Mouse (Mus musculus): Measurements from ENCODE around the gene Trpc7. TPM values are rescaled to one million over a fixed set of nuclear protein-coding genes. Genes with fewer than 3 reads are reported as not detected.

Gene Trpc7
- polyA plus RNA-seq, 1 experiment from 2014 or later = not detected

DNA sequence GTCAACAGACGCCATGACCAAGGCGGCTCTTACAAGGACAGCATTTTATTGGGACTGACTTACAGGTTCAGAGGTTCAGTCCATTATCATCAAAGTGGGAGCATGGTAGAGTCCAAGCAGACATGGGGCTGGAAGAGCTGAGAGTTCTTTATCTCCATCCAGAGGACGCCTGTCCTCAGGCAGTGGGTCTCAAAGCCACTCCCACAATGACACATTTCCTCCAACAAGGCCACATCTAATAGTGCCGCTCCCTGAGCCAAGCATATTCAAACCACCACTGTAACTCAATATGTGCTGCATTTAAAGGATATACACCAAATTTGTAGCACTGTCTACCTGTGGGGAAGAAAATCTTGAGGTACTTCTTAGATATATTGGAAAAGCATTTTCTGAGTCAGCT, 161.2 kb downstream of the Trpc7 start:
- Histone ChIP-seq H3K4me1 (ENCODE audit: control insufficient read depth, insufficient read depth, low read length) (no peaks in the 10 kb centered on the region), H3K4me3 (ENCODE audit: low read depth, low read length) (no peak overlapping the region), H3K27ac (ENCODE audit: low read depth, low read length) (no peak overlapping the region), H3K36me3 (ENCODE audit: control insufficient read depth, insufficient read depth, low read length) (peaks cover 15% of the 10 kb centered on the region), H3K9me3 (ENCODE audit: control insufficient read depth, low read length) (no peaks in the 10 kb centered on the region), H3K4me2 (ENCODE audit: low read depth) (no peak overlapping the region), H3K9ac (ENCODE audit: low read length) (no peak overlapping the region), H3K27me3 (ENCODE audit: control insufficient read depth, insufficient read depth, low read length) (no peaks in the 10 kb centered on the region)
- no peak for DNase-seq (ENCODE audit: low spot score)
- WGBS = 89% methylated on average over 4 of the region's 4 CpGs
- no peak for ATAC-seq (ENCODE audit: insufficient read depth, low FRiP score, low TSS enrichment)

DNA sequence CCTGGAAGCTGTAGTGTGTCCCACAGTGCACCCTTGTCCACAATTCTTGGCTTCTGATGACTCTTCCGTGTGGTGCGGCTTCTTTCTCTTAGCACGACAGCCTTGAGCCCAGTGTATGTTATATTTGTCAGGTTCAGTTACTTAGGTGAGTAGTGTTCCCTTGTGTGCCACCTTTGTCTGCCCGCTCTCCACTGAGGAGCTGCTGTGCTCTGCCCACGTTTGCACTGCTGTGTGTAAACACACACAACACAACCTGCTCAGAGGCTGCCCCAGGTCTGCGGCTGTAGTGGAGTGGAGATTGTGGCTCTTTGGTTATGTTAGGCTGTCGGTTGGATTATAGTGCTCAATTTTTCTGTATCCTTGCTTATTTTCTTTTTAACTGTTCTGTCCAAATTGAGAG, 166.7 kb downstream of the Trpc7 start:
- H3K4me2 ChIP-seq (ENCODE audit: low read depth) = no peak overlapping the region
- DNase-seq (ENCODE audit: low spot score) = no peak
- no peaks in the 10 kb centered on the region for H3K4me1 ChIP-seq (ENCODE audit: control insufficient read depth, insufficient read depth, low read length)
- WGBS = 98% methylated on average over 7 of the region's 7 CpGs
- no peak overlapping the region for H3K9ac ChIP-seq (ENCODE audit: low read length)
- H3K9me3 ChIP-seq (ENCODE audit: control insufficient read depth, low read length) = no peaks in the 10 kb centered on the region
- no peak overlapping the region for H3K4me3 ChIP-seq (ENCODE audit: low read depth, low read length)
- H3K27me3 ChIP-seq (ENCODE audit: control insufficient read depth, insufficient read depth, low read length) = no peaks in the 10 kb centered on the region
- no peak for ATAC-seq (ENCODE audit: insufficient read depth, low FRiP score, low TSS enrichment)
- H3K27ac ChIP-seq (ENCODE audit: low read depth, low read length) = no peak overlapping the region
- H3K36me3 ChIP-seq (ENCODE audit: control insufficient read depth, insufficient read depth, low read length) = peaks cover 19% of the 10 kb centered on the region

DNA sequence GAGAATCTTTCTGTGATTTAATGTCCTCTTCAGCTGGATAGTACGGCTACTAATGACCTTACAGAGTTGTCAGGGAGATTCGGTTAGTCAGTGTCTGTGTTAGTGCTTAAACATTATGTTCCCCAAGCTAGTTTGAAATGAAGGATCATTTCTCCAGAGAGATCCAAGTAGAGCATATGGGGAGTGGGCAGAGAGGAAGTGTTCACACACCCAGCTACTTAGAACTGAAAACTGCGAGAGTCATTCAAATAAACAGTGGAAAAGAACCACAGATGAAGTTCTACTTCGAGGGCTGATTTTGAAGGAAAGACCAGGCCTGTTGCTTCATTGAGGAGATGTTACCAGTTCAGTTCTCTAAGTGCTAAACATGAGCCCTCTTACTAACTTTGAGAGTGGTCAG, 169.2 kb downstream of the Trpc7 start:
- peaks cover 14% of the 10 kb centered on the region; the same call in 1 of the 2 replicates for H3K36me3 ChIP-seq (ENCODE audit: control insufficient read depth, insufficient read depth, low read length)
- ATAC-seq (ENCODE audit: insufficient read depth, low FRiP score, low TSS enrichment) = no peak
- 89% methylated on average over 4 of the region's 4 CpGs for WGBS

More for the DNA sequence above, 169.2 kb downstream of the Trpc7 start:
- no peaks in the 10 kb centered on the region for H3K4me1 ChIP-seq (ENCODE audit: control insufficient read depth, insufficient read depth, low read length)
- H3K4me2 ChIP-seq (ENCODE audit: low read depth) = no peak overlapping the region
- no peak overlapping the region for H3K4me3 ChIP-seq (ENCODE audit: low read depth, low read length)
- no peak overlapping the region for H3K9ac ChIP-seq (ENCODE audit: low read length)
- no peak overlapping the region for H3K27ac ChIP-seq (ENCODE audit: low read depth, low read length)
- no peak for DNase-seq (ENCODE audit: low spot score)
- no peaks in the 10 kb centered on the region for H3K9me3 ChIP-seq (ENCODE audit: control insufficient read depth, low read length)
- no peaks in the 10 kb centered on the region for H3K27me3 ChIP-seq (ENCODE audit: control insufficient read depth, insufficient read depth, low read length)

Other genes with a start within 250 kb of the Trpc7 start
- gene Smad5, start 193.0 kb downstream of the Trpc7 start, polyA plus RNA-seq (2014; fragmentation: Nextera tagmentation; extraction: Ambion mirVana) = 56.4 and 58.9 TPM in 2 replicates
- gene Gm45623, start 142.2 kb downstream of the Trpc7 start, polyA plus RNA-seq (2014; fragmentation: Nextera tagmentation; extraction: Ambion mirVana) = not detected in 2 replicates

Data from neural tube, embryonic 11.5 days (tissue).